Mouse (Mus musculus) fibroblast of lung, adult 2 months (primary cell): Measurements from ENCODE around the gene Gm20388.

Experiments
- DNase-seq: peaks from one replicate; pipeline ENCODE4 v3.0.0-alpha.2; 2011; ENCODE audit warnings: low read depth

Gene Gm20388

GRCm38 (mm10) chr8:122520611-122521010 is 2610.0 kb downstream of the Gm20388 start:
- DNase-seq, result no peak

- DNase-seq, result peak; percentile 77
Measured at GRCm38 (mm10) chr8:122522796-122523651, 2612.4 kb downstream of the Gm20388 start.

GRCm38 (mm10) chr8:122523652-122524360 is 2613.2 kb downstream of the Gm20388 start:
- DNase-seq, result no peak

- no peak for DNase-seq
Measured at GRCm38 (mm10) chr8:122524506-122524905, 2613.9 kb downstream of the Gm20388 start.

- DNase-seq, result no peak
Measured at GRCm38 (mm10) chr8:122525004-122525403, 2614.4 kb downstream of the Gm20388 start.

GRCm38 (mm10) chr8:122526084-122526483 is 2615.4 kb downstream of the Gm20388 start:
- no peak for DNase-seq

GRCm38 (mm10) chr8:122526526-122527170 is 2616.0 kb downstream of the Gm20388 start:
- no peak for DNase-seq

- DNase-seq, result no peak
Measured at GRCm38 (mm10) chr8:122527937-122528336, 2617.3 kb downstream of the Gm20388 start.

- no peak for DNase-seq
Measured at GRCm38 (mm10) chr8:122529159-122529558, 2618.5 kb downstream of the Gm20388 start.

GRCm38 (mm10) chr8:122531312-122531711 is 2620.7 kb downstream of the Gm20388 start:
- DNase-seq, result no peak

- DNase-seq, result no peak
Measured at GRCm38 (mm10) chr8:122537033-122537432, 2626.4 kb downstream of the Gm20388 start.

GRCm38 (mm10) chr8:122537812-122538211 is 2627.2 kb downstream of the Gm20388 start:
- DNase-seq, result no peak

GRCm38 (mm10) chr8:122538310-122539076 is 2627.9 kb downstream of the Gm20388 start:
- no peak for DNase-seq

GRCm38 (mm10) chr8:122544138-122544537 is 2633.5 kb downstream of the Gm20388 start:
- no peak for DNase-seq

GRCm38 (mm10) chr8:122546066-122546755 is 2635.6 kb downstream of the Gm20388 start:
- DNase-seq, result no peak

GRCm38 (mm10) chr8:122546811-122547453 is 2636.3 kb downstream of the Gm20388 start:
- no peak for DNase-seq

GRCm38 (mm10) chr8:122547815-122548214 is 2637.2 kb downstream of the Gm20388 start:
- DNase-seq, result no peak

- DNase-seq, result no peak
Measured at GRCm38 (mm10) chr8:122548331-122548730, 2637.7 kb downstream of the Gm20388 start.

- DNase-seq, result no peak
Measured at GRCm38 (mm10) chr8:122548891-122549439, 2638.3 kb downstream of the Gm20388 start.

- no peak for DNase-seq
Measured at GRCm38 (mm10) chr8:122550234-122550994, 2639.8 kb downstream of the Gm20388 start.
